Mouse (Mus musculus) c-Kit-positive CD71-negative TER-119-negative erythroid progenitor cells, embryonic 14.5 days (primary cell): ENCODE measurements around the gene Ttll3.

ENCODE experiments used
- DNase-seq: peaks from one replicate; pipeline ENCODE4 v3.0.0-alpha.2; 2013; ENCODE audit warnings: low read depth

The Ttll3 gene

GRCm38 (mm10) chr6:113388960-113389359 is at the start of gene Ttll3:
Gene Ttll3, plus strand, starts transcription at chr6:113389260.
- DNase-seq: no peak

- no peak for DNase-seq
These were observed 47.5 kb upstream of the Ttll3 start for GRCm38 (mm10) chr6:113341574-113341973.

GRCm38 (mm10) chr6:113342297-113342696 is 46.8 kb upstream of the Ttll3 start:
- no peak for DNase-seq

GRCm38 (mm10) chr6:113343177-113344092 is 45.6 kb upstream of the Ttll3 start, which contains the start of gene Camk1:
Gene Camk1, minus strand, starts transcription at chr6:113343984.
- peak; percentile 44 for DNase-seq

GRCm38 (mm10) chr6:113344321-113344720 is 44.7 kb upstream of the Ttll3 start:
- DNase-seq: no peak

GRCm38 (mm10) chr6:113346897-113347296 is 42.2 kb upstream of the Ttll3 start:
- no peak for DNase-seq

GRCm38 (mm10) chr6:113350538-113350937 is 38.5 kb upstream of the Ttll3 start:
- no peak for DNase-seq

GRCm38 (mm10) chr6:113351161-113351560 is 37.9 kb upstream of the Ttll3 start:
- no peak for DNase-seq

GRCm38 (mm10) chr6:113351653-113352052 is 37.4 kb upstream of the Ttll3 start:
- DNase-seq: no peak

- no peak for DNase-seq
These were observed 36.2 kb upstream of the Ttll3 start for GRCm38 (mm10) chr6:113352820-113353219.

- no peak for DNase-seq
These were observed 35.4 kb upstream of the Ttll3 start for GRCm38 (mm10) chr6:113353696-113354095.

- DNase-seq: no peak
These were observed 27.6 kb upstream of the Ttll3 start for GRCm38 (mm10) chr6:113361476-113361875.

- DNase-seq: no peak
These were observed 26.8 kb upstream of the Ttll3 start for GRCm38 (mm10) chr6:113362241-113362640.

- no peak for DNase-seq
These were observed 24.4 kb upstream of the Ttll3 start for GRCm38 (mm10) chr6:113364518-113365135.

- no peak for DNase-seq
These were observed 22.4 kb upstream of the Ttll3 start for GRCm38 (mm10) chr6:113366639-113367038.

GRCm38 (mm10) chr6:113367574-113367973 is 21.5 kb upstream of the Ttll3 start:
- no peak for DNase-seq

- no peak for DNase-seq
These were observed 20.9 kb upstream of the Ttll3 start for GRCm38 (mm10) chr6:113368124-113368523.

GRCm38 (mm10) chr6:113368577-113368976 is 20.5 kb upstream of the Ttll3 start:
- DNase-seq: no peak

- DNase-seq: no peak
These were observed 18.7 kb upstream of the Ttll3 start for GRCm38 (mm10) chr6:113370194-113370929.

- no peak for DNase-seq
These were observed 15.6 kb upstream of the Ttll3 start for GRCm38 (mm10) chr6:113373491-113373890.

GRCm38 (mm10) chr6:113377172-113377495 is 11.9 kb upstream of the Ttll3 start:
- DNase-seq: no peak

GRCm38 (mm10) chr6:113377496-113378385 is 11.3 kb upstream of the Ttll3 start, which contains the start of the genes Tada3 and Arpc4:
Gene Tada3, minus strand, starts transcription at chr6:113377883.
Gene Arpc4, plus strand, starts transcription at chr6:113378115.
- peak; percentile 87 for DNase-seq
